Mouse (Mus musculus): ENCODE results near the gene Traf3. TPM values are rescaled to one million over a fixed set of nuclear protein-coding genes. Genes with fewer than 3 reads are reported as not detected.

Gene Traf3
- polyA plus RNA-seq, 1 experiment from 2014 or later = 5.1 TPM

GRCm38 (mm10) chr12:111211729-111212128, 45.6 kb downstream of the Traf3 start:
- WGBS = 83% methylated on average over 5 of the region's 5 CpGs
- Histone ChIP-seq H3K9ac (no peak overlapping the region), H3K36me3 (no peaks in the 10 kb centered on the region), H3K4me3 (no peak overlapping the region), H3K9me3 (replicated peaks) (no peaks in the 10 kb centered on the region), H3K4me2 (no peak overlapping the region), H3K27me3 (no peaks in the 10 kb centered on the region), H3K27ac (no peak overlapping the region), H3K4me1 (replicated peaks) (0 out of 2 replicates have a peak, but pooled peaks cover 2% of the 10 kb centered on the region)
- ATAC-seq (replicated peaks; ENCODE audit: insufficient number of reproducible peaks, insufficient read depth, low FRiP score, low read depth) = no peak

DNA sequence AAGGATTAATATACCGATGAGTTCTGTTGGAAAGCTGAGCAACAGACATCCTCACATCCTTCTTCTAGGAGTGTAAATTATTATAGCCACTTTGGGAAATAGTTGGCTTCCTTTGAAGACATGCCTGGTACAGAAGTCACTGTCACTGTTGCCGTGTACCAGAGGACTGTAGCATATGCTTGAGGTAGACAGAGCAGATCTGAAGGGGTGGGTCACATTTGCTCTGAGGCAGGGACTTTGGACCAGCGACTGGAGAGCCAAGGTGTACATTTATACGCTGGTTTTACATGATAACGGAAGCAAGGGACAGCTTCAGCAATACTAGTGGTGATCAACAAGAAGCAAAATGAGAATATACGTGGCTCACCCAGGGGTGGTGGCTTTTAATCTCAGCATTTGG, 52.7 kb downstream of the Traf3 start:
- Histone ChIP-seq H3K27ac (no peak overlapping the region), H3K9me3 (replicated peaks) (no peaks in the 10 kb centered on the region), H3K36me3 (peaks cover 15% of the 10 kb centered on the region), H3K4me1 (replicated peaks) (no peaks in the 10 kb centered on the region), H3K4me2 (no peak overlapping the region), H3K27me3 (no peaks in the 10 kb centered on the region), H3K9ac (no peak overlapping the region), H3K4me3 (no peak overlapping the region)
- WGBS = 92% methylated on average over 6 of the region's 6 CpGs
- ATAC-seq (replicated peaks; ENCODE audit: insufficient number of reproducible peaks, insufficient read depth, low FRiP score, low read depth) = no peak

DNA sequence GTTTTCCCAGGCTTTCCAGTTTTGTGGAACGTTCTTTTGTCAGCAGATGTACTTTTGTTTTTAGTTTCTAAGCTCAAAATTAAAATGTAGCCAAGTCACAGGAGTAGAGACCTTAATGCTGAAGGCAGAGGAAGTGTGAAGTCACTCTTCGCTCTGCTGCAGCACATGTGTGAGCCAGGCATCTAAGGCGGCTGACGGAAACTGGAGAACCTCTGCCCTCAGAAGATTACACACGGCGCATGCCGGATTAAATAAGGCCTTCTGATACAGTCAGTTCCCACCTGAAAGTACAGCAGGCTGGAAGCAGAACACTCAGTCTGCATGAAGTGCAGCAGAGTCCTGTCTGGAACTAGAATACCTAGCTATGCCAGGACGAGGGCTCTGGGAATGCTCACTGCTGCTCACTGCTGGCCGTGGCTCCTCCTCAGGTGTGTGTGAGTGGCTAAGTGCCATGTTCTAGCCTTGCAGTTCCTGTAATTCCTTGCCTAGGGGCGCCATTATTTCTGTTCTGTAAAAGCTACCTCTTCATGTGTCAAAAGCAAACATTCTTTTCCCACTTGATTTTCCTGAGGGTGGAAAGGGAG, 59.1 kb downstream of the Traf3 start:
- 58% methylated on average over 10 of the region's 10 CpGs for WGBS
- Histone ChIP-seq H3K36me3 (peaks cover 15% of the 10 kb centered on the region), H3K4me1 (replicated peaks) (peaks cover 5% of the 10 kb centered on the region), H3K4me3 (no peak overlapping the region), H3K4me2 (no peak overlapping the region), H3K9me3 (replicated peaks) (no peaks in the 10 kb centered on the region), H3K27me3 (no peaks in the 10 kb centered on the region), H3K27ac (no peak overlapping the region), H3K9ac (no peak overlapping the region)
- ATAC-seq (replicated peaks; ENCODE audit: insufficient number of reproducible peaks, insufficient read depth, low FRiP score, low read depth) = no peak

- Histone ChIP-seq H3K9me3 (replicated peaks) (no peaks in the 10 kb centered on the region), H3K9ac (no peak overlapping the region), H3K4me3 (no peak overlapping the region), H3K4me1 (replicated peaks) (peaks cover 5% of the 10 kb centered on the region), H3K27me3 (no peaks in the 10 kb centered on the region), H3K4me2 (no peak overlapping the region), H3K27ac (no peak overlapping the region), H3K36me3 (peaks cover 1% of the 10 kb centered on the region; the same call in 1 of the 2 replicates)
- 74% methylated on average over 4 of the region's 4 CpGs for WGBS
- no peak for ATAC-seq (replicated peaks; ENCODE audit: insufficient number of reproducible peaks, insufficient read depth, low FRiP score, low read depth)
These were observed 61.2 kb downstream of the Traf3 start for GRCm38 (mm10) chr12:111227410-111227809.

- no peak overlapping the region for H3K27ac ChIP-seq
- no peak overlapping the region for H3K4me2 ChIP-seq
- no peak overlapping the region for H3K4me3 ChIP-seq
- no peaks in the 10 kb centered on the region for H3K36me3 ChIP-seq
- no peaks in the 10 kb centered on the region for H3K9me3 ChIP-seq (replicated peaks)
- peaks cover 5% of the 10 kb centered on the region for H3K4me1 ChIP-seq (replicated peaks)
- WGBS = 94% methylated on average over 5 of the region's 5 CpGs
- H3K9ac ChIP-seq = no peak overlapping the region
- H3K27me3 ChIP-seq = no peaks in the 10 kb centered on the region
- ATAC-seq (replicated peaks; ENCODE audit: insufficient number of reproducible peaks, insufficient read depth, low FRiP score, low read depth) = no peak
These were observed 62.3 kb downstream of the Traf3 start for GRCm38 (mm10) chr12:111228488-111228887.

- H3K4me1 ChIP-seq (replicated peaks) = peaks cover 12% of the 10 kb centered on the region
- no peak overlapping the region for H3K4me2 ChIP-seq
- no peak overlapping the region for H3K9ac ChIP-seq
- no peak for ATAC-seq (replicated peaks; ENCODE audit: insufficient number of reproducible peaks, insufficient read depth, low FRiP score, low read depth)
- H3K4me3 ChIP-seq = no peak overlapping the region
- H3K27me3 ChIP-seq = no peaks in the 10 kb centered on the region
- WGBS = 79% methylated on average over 2 of the region's 2 CpGs
- H3K36me3 ChIP-seq = no peaks in the 10 kb centered on the region
- no peaks in the 10 kb centered on the region for H3K9me3 ChIP-seq (replicated peaks)
- no peak overlapping the region for H3K27ac ChIP-seq
These were observed 64.6 kb downstream of the Traf3 start for GRCm38 (mm10) chr12:111230793-111231192.

DNA sequence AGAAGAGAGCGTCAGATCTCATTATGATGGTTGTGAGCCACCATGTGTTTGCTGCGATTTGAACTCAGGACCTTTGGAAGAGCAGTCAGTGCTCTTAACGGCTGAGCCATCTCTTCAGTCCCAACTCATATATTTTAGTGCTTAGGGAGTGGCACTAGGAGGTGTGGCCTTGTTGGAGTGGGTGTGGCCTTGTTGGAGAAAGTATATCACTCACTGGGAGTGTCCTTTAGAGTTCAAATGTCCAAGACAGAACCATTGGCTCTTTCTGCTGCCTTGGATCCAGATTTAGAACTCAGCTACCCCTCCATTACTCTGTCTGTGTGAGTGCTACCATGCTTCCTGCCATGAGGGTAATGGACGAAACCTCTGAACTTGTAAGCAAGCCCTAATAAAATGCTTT, 67.6 kb downstream of the Traf3 start:
- Histone ChIP-seq H3K27me3 (no peaks in the 10 kb centered on the region), H3K9me3 (replicated peaks) (no peaks in the 10 kb centered on the region), H3K9ac (no peak overlapping the region), H3K36me3 (no peaks in the 10 kb centered on the region), H3K4me2 (no peak overlapping the region), H3K4me3 (no peak overlapping the region), H3K4me1 (replicated peaks) (peaks cover 12% of the 10 kb centered on the region), H3K27ac (no peak overlapping the region)
- no peak for ATAC-seq (replicated peaks; ENCODE audit: insufficient number of reproducible peaks, insufficient read depth, low FRiP score, low read depth)
- WGBS = 88% methylated on average over 4 of the region's 4 CpGs

- WGBS = 37% methylated on average over 9 of the region's 9 CpGs
- no peak overlapping the region for H3K4me2 ChIP-seq
- peak; percentile 66; the same call in 1 of the 2 replicates for ATAC-seq (replicated peaks; ENCODE audit: insufficient number of reproducible peaks, insufficient read depth, low FRiP score, low read depth)
These were observed 68.2 kb downstream of the Traf3 start for GRCm38 (mm10) chr12:111234383-111234782.

DNA sequence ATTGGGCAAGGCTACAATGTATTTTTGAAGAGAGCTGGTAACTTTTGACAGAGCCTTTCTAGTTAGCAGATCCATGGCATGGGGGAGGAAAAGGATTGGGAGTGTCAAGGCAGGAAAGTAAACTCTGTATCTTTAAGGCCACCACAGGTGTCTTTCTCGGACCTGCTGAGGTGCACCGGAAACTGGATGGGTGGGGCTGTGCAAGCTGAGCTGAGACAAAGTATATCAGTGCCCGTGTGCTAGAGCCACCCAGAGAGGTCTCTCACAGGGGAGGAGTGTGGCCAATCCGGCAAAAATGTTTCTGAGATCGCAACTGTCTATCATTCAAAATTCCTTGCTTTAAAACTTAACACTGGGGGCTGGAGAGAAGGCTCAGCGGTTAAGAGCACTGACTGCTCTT, 69.5 kb downstream of the Traf3 start:
- H3K9ac ChIP-seq = no peak overlapping the region
- 93% methylated on average over 6 of the region's 6 CpGs for WGBS
- ATAC-seq (replicated peaks; ENCODE audit: insufficient number of reproducible peaks, insufficient read depth, low FRiP score, low read depth) = no peak
- no peaks in the 10 kb centered on the region for H3K36me3 ChIP-seq
- no peaks in the 10 kb centered on the region for H3K9me3 ChIP-seq (replicated peaks)
- H3K27me3 ChIP-seq = no peaks in the 10 kb centered on the region
- no peak overlapping the region for H3K4me2 ChIP-seq
- no peak overlapping the region for H3K4me3 ChIP-seq
- no peak overlapping the region for H3K27ac ChIP-seq
- peaks cover 12% of the 10 kb centered on the region for H3K4me1 ChIP-seq (replicated peaks)

More at GRCm38 (mm10) chr12:111234383-111234782, 68.2 kb downstream of the Traf3 start:
- Histone ChIP-seq H3K4me3 (no peak overlapping the region), H3K27me3 (no peaks in the 10 kb centered on the region), H3K9me3 (replicated peaks) (no peaks in the 10 kb centered on the region), H3K9ac (no peak overlapping the region), H3K27ac (no peak overlapping the region), H3K4me1 (replicated peaks) (peaks cover 12% of the 10 kb centered on the region), H3K36me3 (no peaks in the 10 kb centered on the region)

DNA sequence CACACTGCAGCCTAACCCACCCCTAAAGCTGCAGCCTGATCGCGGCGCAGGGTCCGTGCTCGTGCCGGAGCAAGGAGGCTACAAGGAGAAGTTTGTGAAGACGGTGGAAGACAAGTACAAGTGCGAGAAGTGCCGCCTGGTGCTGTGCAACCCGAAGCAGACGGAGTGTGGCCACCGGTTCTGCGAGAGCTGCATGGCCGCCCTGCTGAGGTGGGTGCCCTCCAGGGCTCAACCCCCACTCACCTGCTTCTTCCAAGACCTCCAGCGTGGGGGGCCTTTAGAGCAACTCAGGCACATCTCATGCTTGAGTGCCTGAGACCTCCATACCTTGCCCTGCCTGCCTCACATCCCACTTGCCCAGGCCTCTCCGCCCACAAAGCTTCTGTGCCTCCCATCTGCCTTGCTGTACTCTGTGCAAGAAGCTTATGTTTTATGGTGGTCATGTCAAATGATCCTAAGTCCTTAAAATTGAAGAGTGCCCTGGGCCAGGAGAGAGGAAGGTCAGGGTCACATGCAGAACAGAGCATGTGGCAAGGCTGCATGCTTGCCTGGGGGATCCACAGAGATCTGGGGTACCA, 71.5 kb downstream of the Traf3 start:
- Histone ChIP-seq H3K27ac (no peak overlapping the region), H3K36me3 (no peaks in the 10 kb centered on the region), H3K4me1 (replicated peaks) (peaks cover 12% of the 10 kb centered on the region), H3K27me3 (no peaks in the 10 kb centered on the region), H3K4me3 (no peak overlapping the region), H3K9ac (no peak overlapping the region), H3K9me3 (replicated peaks) (no peaks in the 10 kb centered on the region), H3K4me2 (no peak overlapping the region)
- 92% methylated on average over 16 of the region's 16 CpGs for WGBS
- ATAC-seq (replicated peaks; ENCODE audit: insufficient number of reproducible peaks, insufficient read depth, low FRiP score, low read depth) = no peak

DNA sequence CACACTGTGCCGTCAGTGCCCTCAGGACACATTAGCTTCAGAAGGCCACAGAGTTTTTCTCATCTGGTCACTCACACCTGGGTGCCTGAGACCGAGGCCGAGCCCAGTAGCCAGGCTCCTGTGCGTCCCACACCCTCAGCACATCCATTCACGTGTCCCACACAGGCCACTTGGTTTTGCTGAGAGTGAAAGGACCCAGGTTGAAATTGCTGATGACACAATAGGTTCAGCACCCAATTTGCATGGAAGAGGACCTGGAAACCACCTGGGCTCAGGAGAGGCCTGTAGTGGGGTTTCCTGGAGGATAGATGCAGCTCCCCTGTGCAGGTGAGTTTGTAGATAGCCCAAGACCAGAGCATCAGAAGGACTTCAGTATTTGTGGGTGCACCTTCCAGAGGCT, 72.2 kb downstream of the Traf3 start:
- 82% methylated on average over 5 of the region's 5 CpGs for WGBS
- no peak for ATAC-seq (replicated peaks; ENCODE audit: insufficient number of reproducible peaks, insufficient read depth, low FRiP score, low read depth)
- Histone ChIP-seq H3K4me3 (no peak overlapping the region), H3K9me3 (replicated peaks) (no peaks in the 10 kb centered on the region), H3K4me1 (replicated peaks) (peaks cover 12% of the 10 kb centered on the region), H3K27me3 (no peaks in the 10 kb centered on the region), H3K4me2 (no peak overlapping the region), H3K9ac (no peak overlapping the region), H3K27ac (peak overlapping the region; percentile 15; the same call in 1 of the 2 replicates), H3K36me3 (no peaks in the 10 kb centered on the region)

- Histone ChIP-seq H3K4me1 (replicated peaks) (peaks cover 10% of the 10 kb centered on the region), H3K27ac (peak overlapping the region; percentile 15; the same call in 1 of the 2 replicates), H3K36me3 (peaks cover 3% of the 10 kb centered on the region; the same call in 1 of the 2 replicates), H3K4me2 (no peak overlapping the region), H3K27me3 (no peaks in the 10 kb centered on the region), H3K9ac (no peak overlapping the region), H3K4me3 (no peak overlapping the region), H3K9me3 (replicated peaks) (no peaks in the 10 kb centered on the region)
- WGBS = 55% methylated on average over 4 of the region's 4 CpGs
- no peak for ATAC-seq (replicated peaks; ENCODE audit: insufficient number of reproducible peaks, insufficient read depth, low FRiP score, low read depth)
These were observed 72.6 kb downstream of the Traf3 start for GRCm38 (mm10) chr12:111238778-111239177.

Measured in heart, embryonic 15.5 days (tissue).